Mouse (Mus musculus): ENCODE data around the gene Slc12a5.

Gene Slc12a5

DNA sequence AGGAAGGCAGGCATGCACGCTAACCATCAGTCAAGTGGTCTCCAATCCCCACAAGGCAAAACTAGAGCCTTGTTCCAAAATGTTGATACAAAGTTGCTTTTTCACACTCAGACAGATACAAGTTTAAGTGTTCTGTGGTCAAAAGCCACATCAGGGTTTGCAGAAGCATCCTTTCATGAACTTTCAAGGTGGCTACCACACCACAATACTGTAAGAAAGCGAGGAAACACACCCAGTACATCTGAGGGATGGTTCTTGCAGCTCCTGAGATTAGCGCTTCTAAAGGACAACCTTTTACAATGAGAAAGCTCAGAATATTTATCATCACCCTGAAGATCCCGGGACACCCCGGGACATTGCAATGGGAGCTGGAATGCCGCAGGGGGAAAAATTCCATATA is 72.7 kb downstream of the Slc12a5 start:
- no peak for DNase-seq (ENCODE audit: low spot score)

DNA sequence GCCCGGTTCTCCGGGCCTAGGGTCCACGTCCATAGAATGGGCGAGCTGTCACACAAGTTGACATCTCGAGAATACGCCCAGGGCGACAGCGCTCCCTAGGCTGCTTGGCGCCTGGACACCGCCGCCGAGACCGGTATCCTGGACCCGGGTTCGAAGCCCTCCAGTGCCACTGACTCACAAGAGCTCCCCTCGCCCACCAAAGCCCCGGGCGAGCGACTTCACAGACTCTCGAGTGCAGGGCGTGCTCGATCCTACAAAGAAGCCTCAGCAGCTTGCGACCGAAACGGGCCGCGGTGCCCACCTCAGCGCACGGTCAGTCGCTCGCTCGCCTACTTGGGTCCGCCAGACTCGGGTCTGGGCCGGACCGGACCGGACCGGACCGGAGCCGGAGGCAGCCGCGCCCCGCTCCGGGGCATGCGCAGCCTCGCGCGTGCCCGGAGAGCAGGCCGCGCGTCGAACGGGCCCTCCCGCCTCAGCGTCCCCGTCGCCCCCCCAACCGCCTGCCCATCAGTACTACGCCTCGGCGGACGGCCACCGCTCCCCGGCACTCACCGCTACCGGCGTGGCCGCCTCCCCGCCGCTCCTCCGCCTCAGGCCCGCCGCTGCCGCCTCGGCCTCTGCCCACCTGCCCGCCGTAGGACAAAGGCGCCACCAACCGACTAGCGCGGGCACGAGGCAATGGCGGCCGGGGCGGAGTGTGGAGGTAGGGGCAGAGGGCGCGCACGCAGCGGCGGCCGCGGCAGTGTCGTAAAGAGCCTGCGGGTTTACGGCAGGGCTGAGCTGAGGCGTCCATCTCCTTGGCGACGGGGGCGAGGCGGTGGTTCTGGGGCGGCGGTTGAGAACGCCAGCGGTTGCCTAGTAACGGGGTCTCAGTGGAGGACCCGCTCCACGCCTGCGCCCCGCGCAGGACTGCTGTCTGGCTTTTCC is 73.8 kb downstream of the Slc12a5 start, which contains the start of gene Ncoa5:
Gene Ncoa5 (minus strand): TSS at position 737 of the 927 bp plus-strand sequence.
- DNase-seq (ENCODE audit: low spot score), result peak; percentile 99

DNA sequence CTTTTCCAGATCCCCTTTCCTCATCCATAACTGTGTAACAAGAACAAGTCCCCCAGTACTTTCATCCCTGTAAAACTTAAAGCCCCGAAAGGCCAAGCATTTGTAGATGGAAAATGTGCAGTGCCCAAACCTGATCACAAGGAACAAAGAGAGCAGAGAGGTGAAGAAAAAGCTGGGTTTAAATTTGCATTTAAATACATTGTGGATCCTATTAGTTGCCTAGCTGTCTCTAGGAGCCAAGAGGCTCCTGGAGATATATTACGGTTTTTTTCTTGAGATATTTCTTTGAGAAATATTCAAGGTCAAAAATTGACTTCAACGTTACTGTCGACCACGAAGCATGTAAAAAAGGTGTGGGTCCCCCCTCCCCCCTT is 74.4 kb downstream of the Slc12a5 start:
- DNase-seq (ENCODE audit: low spot score), result no peak

DNA sequence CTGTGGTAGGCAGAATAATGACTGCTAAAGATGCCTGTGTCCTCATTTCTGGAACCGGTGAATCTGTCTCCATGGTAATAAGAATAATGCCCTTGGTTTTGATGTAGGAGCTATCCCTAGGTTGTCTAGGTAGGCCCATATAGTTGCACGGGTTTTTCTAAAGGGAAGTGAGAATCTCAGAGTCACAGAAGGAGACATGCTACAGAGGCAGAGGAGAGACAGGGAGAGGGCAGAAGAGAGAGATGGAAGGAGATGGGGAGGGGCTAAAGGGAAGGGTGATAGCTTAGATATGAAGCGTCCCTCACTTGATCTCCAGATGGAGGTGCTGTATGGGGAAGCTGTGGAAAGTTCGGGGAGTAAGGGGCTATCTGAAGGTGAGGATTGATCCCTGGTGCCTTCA is 76.8 kb downstream of the Slc12a5 start:
- no peak for DNase-seq (ENCODE audit: low spot score)

DNA sequence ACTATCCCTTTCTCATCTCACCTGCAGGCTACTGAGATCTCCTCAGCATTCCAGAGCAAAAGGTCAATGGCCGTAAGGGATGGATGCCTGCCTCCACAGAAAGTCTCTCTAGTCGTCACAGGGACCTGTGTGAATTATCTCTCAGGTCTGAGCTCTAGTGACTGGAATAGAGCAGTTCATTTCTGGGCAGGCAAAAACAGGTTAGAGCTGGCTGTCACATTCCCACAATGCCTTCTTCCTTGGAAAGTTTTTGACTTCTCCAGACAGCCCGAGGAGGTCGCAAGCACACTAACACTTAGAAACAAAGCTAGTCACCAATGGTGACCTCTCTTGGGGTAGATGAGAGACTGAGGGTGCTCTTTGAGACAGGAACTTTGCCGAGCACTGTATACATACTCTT is 81.5 kb downstream of the Slc12a5 start:
- no peak for DNase-seq (ENCODE audit: low spot score)

DNA sequence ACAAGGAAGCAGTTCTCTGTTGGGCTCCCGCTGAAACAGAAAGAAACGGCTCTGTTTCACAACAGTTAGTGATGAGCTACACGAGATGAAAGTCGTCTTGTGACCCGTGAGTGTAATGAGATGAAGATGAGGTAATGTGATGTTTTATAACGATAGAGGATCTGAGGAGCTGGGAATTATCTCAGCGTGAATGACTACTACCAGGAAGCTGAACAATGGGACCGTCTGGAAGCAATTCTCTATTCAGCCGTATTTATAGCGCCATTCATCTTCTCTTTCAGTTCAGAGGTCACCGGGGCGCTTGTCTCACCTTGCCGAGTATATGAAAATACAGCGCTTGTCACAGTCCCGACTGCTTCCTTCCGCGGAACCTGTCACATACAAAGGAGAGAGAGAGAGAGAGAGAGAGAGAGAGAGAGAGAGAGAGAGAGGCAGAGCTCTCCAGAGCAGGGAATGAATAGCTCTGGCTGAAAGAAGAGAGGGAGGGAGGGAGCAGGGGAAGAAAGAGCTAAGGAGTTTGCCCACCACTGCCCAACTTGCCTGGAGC is 82.6 kb downstream of the Slc12a5 start:
- peak; percentile 66 for DNase-seq (ENCODE audit: low spot score)

DNA sequence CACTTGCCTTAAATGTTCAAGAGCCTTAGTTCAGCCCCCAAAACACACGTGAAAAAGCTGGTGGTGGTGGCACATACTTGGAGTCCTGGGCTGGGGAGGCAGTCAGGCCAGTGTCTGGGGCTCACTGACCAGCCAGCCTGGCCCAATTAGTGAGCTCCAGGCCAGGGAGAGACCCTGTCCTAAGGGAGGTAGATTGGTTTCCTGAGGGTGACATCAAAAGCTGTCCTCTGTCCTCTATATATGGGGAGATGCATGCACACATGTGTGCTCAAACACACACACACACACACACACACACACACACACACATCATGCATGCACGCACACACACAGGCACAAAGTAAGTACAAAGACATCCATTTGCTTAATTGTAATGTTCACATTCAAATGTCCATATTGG is 83.1 kb downstream of the Slc12a5 start:
- no peak for DNase-seq (ENCODE audit: low spot score)

DNA sequence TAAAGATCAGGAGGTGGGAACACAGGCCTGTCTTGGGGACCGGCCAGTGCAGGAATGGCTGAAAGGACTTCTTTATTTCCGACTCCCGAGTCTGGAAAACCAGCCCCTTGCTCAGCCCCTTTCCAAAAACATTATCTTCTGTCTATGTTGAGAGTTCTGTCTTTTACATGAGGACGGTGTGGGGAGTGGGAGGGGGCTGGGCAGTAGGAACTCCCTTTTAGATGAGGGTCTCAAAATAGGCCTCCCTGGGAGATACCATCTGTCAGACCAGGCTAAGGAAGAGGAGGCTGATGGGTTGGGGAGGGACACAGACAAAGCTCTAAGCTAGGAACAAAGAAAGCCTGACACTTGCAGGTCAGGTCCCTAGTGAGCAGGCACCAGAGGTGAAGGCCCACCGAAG is 88.4 kb downstream of the Slc12a5 start:
- DNase-seq (ENCODE audit: low spot score), result no peak

Measured in retina, embryonic 14.5 days (tissue).